Mouse (Mus musculus) thymus, adult 2 months (tissue): ENCODE results near the gene Tuba8. TPM values are rescaled to one million over a fixed set of nuclear protein-coding genes. Genes with fewer than 3 reads are reported as not detected.
A peak's percentile ranks its signal among the peaks of the same experiment; 100 is the strongest.

Source experiments
- DNase-seq: peaks from one replicate; pipeline ENCODE4 v3.0.0; 2021
- H3K27ac ChIP-seq: fragments of 200-500 bp; 2 replicates; pipeline ENCODE4 v1.5.1; 2012; ENCODE audit warnings: low read length, control low read depth; ENCODE audit not compliant: control insufficient read depth, insufficient read depth
- H3K27me3 ChIP-seq: fragments of 200-500 bp; 2 replicates; pipeline ENCODE4 v1.6.1; 2012; ENCODE audit warnings: mild to moderate bottlenecking, low read length, moderate library complexity, mixed read lengths; ENCODE audit not compliant: control insufficient read depth, insufficient read depth
- H3K36me3 ChIP-seq: fragments of 200-500 bp; 2 replicates; pipeline ENCODE4 v1.6.1; 2012; ENCODE audit warnings: mild to moderate bottlenecking, low read length, moderate library complexity; ENCODE audit not compliant: control insufficient read depth, insufficient read depth
- H3K4me1 ChIP-seq: fragments of 200-500 bp; replicated peaks from 2 replicates; pipeline ENCODE4 v1.6.1; 2012; ENCODE audit warnings: low read length; ENCODE audit not compliant: control insufficient read depth, insufficient read depth
- H3K4me3 ChIP-seq: fragments of 200-500 bp; 2 replicates; pipeline ENCODE4 v1.5.1; 2012; ENCODE audit warnings: mild to moderate bottlenecking, low read length, control low read depth, moderate library complexity; ENCODE audit not compliant: control insufficient read depth, insufficient read depth
- CTCF ChIP-seq: fragments of 200-500 bp; IDR thresholded peaks from 2 replicates; pipeline ENCODE4 v1.5.1; 2012; ENCODE audit warnings: mild to moderate bottlenecking, control low read depth, low read length, moderate library complexity, borderline replicate concordance; ENCODE audit not compliant: control insufficient read depth, poor library complexity, insufficient read depth; ENCODE audit errors: extremely low read depth
- POLR2A ChIP-seq: fragments of 200-500 bp; IDR thresholded peaks from 2 replicates; pipeline ENCODE4 v1.6.1; 2012; ENCODE audit warnings: mild to moderate bottlenecking, low read length, control low read depth, moderate library complexity; ENCODE audit not compliant: control insufficient read depth, poor library complexity, insufficient read depth; ENCODE audit errors: extremely low read depth
- WGBS: fragments of 180-500 bp; shearing (Covaris S2); methylation state at CpG from one replicate; pipeline ENCODE4 v1.1.7; 2018; 5-methylcytosine and 5-hydroxymethylcytosine counted together
- polyA plus RNA-seq: library from polyadenylated mRNA; depleted of rRNA; stranded (reverse); fragments of >200 nt; gene quantifications from 2 replicates; pipeline ENCODE4 v1.2.3, GENCODE M21; 2012; rRNA removed

Gene Tuba8
- 2.9 and 4.3 TPM in 2 replicates for polyA plus RNA-seq

- H3K27ac ChIP-seq: no peak within 1 kb of the TSS
- peak; percentile 49 for DNase-seq
- WGBS: 5% methylated on average over 30 of the region's 30 CpGs
- H3K4me3 ChIP-seq: peak within 1 kb of the TSS; percentile 52
- H3K36me3 ChIP-seq: no peaks in the 10 kb centered on the region
- peaks cover 46% of the 10 kb centered on the region for H3K4me1 ChIP-seq
- TF ChIP-seq POLR2A (no peak), CTCF (no peak)
- no peaks in the 10 kb centered on the region; the same call in 1 of the 2 replicates for H3K27me3 ChIP-seq
These were observed at the start of gene Tuba8 for GRCm38 (mm10) chr6:121210149-121210925. Gene Tuba8 (plus strand): TSS chr6:121210696.

- TF ChIP-seq POLR2A: no peak
- Histone ChIP-seq H3K4me1 (no peaks in the 10 kb centered on the region), H3K4me3 (no peak overlapping the region), H3K27ac (no peak overlapping the region), H3K27me3 (no peaks in the 10 kb centered on the region), H3K36me3 (no peaks in the 10 kb centered on the region)
- no peak for DNase-seq
- 92% methylated on average over 12 of the region's 12 CpGs for WGBS
These were observed 47.9 kb upstream of the Tuba8 start for GRCm38 (mm10) chr6:121162616-121163015.

- DNase-seq: no peak
- TF ChIP-seq POLR2A (no peak), CTCF (no peak)
- H3K27ac ChIP-seq: no peak overlapping the region
- no peaks in the 10 kb centered on the region for H3K36me3 ChIP-seq
- no peaks in the 10 kb centered on the region for H3K27me3 ChIP-seq
- 88% methylated on average over 10 of the region's 10 CpGs for WGBS
- no peaks in the 10 kb centered on the region; the same call in 1 of the 2 replicates for H3K4me1 ChIP-seq
- no peak overlapping the region for H3K4me3 ChIP-seq
These were observed 44.4 kb upstream of the Tuba8 start for GRCm38 (mm10) chr6:121166098-121166552.

GRCm38 (mm10) chr6:121167381-121167975, 43.0 kb upstream of the Tuba8 start:
- DNase-seq: no peak
- no peak overlapping the region for H3K27ac ChIP-seq
- TF ChIP-seq POLR2A (no peak), CTCF (no peak)
- H3K4me1 ChIP-seq: no peaks in the 10 kb centered on the region; the same call in 1 of the 2 replicates
- no peak overlapping the region for H3K4me3 ChIP-seq
- no peaks in the 10 kb centered on the region for H3K36me3 ChIP-seq
- WGBS: 80% methylated on average over 7 of the region's 7 CpGs
- no peaks in the 10 kb centered on the region for H3K27me3 ChIP-seq

GRCm38 (mm10) chr6:121171102-121171501, 39.4 kb upstream of the Tuba8 start:
- peaks cover under 1% of the 10 kb centered on the region for H3K4me1 ChIP-seq
- no peak overlapping the region for H3K4me3 ChIP-seq
- WGBS: 95% methylated on average over 6 of the region's 6 CpGs
- no peak for DNase-seq
- H3K36me3 ChIP-seq: no peaks in the 10 kb centered on the region
- TF ChIP-seq POLR2A (no peak), CTCF (no peak)
- H3K27ac ChIP-seq: no peak overlapping the region
- H3K27me3 ChIP-seq: no peaks in the 10 kb centered on the region

- 71% methylated on average over 5 of the region's 5 CpGs for WGBS
These were observed 37.0 kb upstream of the Tuba8 start for GRCm38 (mm10) chr6:121173471-121173870.

GRCm38 (mm10) chr6:121174761-121175160, 35.7 kb upstream of the Tuba8 start:
- Histone ChIP-seq H3K4me3 (no peak overlapping the region), H3K36me3 (no peaks in the 10 kb centered on the region), H3K4me1 (peaks cover 6% of the 10 kb centered on the region), H3K27ac (no peak overlapping the region), H3K27me3 (no peaks in the 10 kb centered on the region)
- DNase-seq: no peak
- TF ChIP-seq POLR2A (no peak), CTCF (no peak)
- WGBS: 90% methylated on average over 6 of the region's 6 CpGs

More at GRCm38 (mm10) chr6:121173471-121173870, 37.0 kb upstream of the Tuba8 start:
- Histone ChIP-seq H3K36me3 (no peaks in the 10 kb centered on the region), H3K4me3 (no peak overlapping the region), H3K27me3 (no peaks in the 10 kb centered on the region), H3K4me1 (peaks cover 6% of the 10 kb centered on the region), H3K27ac (no peak overlapping the region)
- no peak for DNase-seq
- TF ChIP-seq CTCF (no peak), POLR2A (no peak)
